Mouse (Mus musculus) megakaryocyte, embryonic 14.5 days (primary cell): ENCODE measurements around the gene Aldh1l2. TPM values are rescaled to one million over a fixed set of nuclear protein-coding genes. Genes with fewer than 3 reads are reported as not detected.

ENCODE experiments used
- H3K27me3 ChIP-seq: replicated peaks from 2 replicates; pipeline ENCODE3; 2012; ENCODE audit warnings: inconsistent platforms
- H3K36me3 ChIP-seq: replicated peaks from 2 replicates; pipeline ENCODE3; 2012; ENCODE audit warnings: low read length, inconsistent platforms, mixed read lengths
- H3K4me1 ChIP-seq: 2 replicates; pipeline ENCODE4 v1.6.1; 2012; ENCODE audit warnings: inconsistent platforms
- H3K4me3 ChIP-seq: replicated peaks from 2 replicates; pipeline ENCODE3; 2012; ENCODE audit warnings: moderate library complexity, mild to moderate bottlenecking, inconsistent platforms
- H3K9me3 ChIP-seq: 2 replicates; pipeline ENCODE4 v1.6.1; 2012; ENCODE audit warnings: inconsistent platforms
- FLI1 ChIP-seq: IDR thresholded peaks from 2 replicates; pipeline ENCODE4 v1.6.1; 2012; ENCODE audit warnings: low read length, inconsistent platforms, mixed read lengths
- GATA1 ChIP-seq: IDR thresholded peaks from 3 replicates; pipeline ENCODE4 v1.6.1; 2012; ENCODE audit warnings: mixed read lengths, low read length, inconsistent platforms, borderline replicate concordance
- polyA plus RNA-seq: library from polyadenylated mRNA; stranded (reverse); fragments of >175 nt; gene quantifications from 2 replicates; pipeline ENCODE4 v1.2.3, GENCODE M21; 2012; ENCODE audit warnings: low replicate concordance; ENCODE audit not compliant: insufficient read depth

Aldh1l2 gene
- polyA plus RNA-seq, 1 experiment = not detected

DNA sequence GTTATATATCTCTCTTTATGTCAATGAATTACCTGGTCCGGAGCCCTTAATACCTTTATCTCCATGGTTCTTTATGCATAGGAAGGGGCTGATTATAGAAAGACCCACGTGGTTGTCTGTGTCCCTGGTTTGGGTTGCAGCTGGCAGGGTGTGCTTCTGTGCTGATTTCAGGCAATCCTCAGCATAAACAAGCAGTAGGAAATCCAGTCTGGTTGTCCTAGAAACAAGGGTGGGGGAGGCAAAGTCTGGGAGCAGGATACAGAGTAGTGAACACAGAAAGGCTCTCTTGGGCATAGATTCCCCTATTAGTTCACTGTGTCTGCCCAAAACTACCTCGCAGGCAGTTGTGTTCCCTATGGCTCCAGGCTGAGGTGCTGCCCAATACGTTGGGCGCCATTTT lies 56.7 kb downstream of the Aldh1l2 start:
- H3K4me1 ChIP-seq = no peaks in the 10 kb centered on the region
- TF ChIP-seq GATA1 (no peak), FLI1 (no peak)

DNA sequence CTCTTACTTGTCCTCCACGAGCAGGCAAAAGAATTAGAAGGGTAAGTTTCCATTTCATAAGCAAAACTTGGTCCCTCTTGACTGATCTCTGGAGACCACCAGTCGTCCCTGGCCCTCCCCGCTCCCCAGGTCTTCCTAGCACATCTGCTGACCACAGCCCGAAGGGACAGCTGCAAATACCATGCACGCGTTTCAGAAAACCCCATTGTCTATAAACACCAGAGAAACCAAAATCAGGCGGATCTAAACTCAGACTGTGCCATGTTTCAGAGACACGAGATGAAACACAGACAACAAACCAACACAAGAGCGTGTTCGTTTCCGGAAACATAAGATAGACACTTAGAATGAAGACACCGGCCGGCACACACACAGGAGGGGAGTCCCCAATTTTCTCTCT lies 58.7 kb downstream of the Aldh1l2 start:
- Histone ChIP-seq H3K9me3 (peaks cover 45% of the 10 kb centered on the region), H3K4me1 (no peaks in the 10 kb centered on the region), H3K4me3 (no peak overlapping the region), H3K27me3 (no peaks in the 10 kb centered on the region), H3K36me3 (no peaks in the 10 kb centered on the region)
- TF ChIP-seq FLI1 (no peak), GATA1 (no peak)

More for the DNA sequence above, 56.7 kb downstream of the Aldh1l2 start:
- Histone ChIP-seq H3K4me3 (no peak overlapping the region), H3K36me3 (no peaks in the 10 kb centered on the region), H3K9me3 (peaks cover 52% of the 10 kb centered on the region), H3K27me3 (no peaks in the 10 kb centered on the region)

DNA sequence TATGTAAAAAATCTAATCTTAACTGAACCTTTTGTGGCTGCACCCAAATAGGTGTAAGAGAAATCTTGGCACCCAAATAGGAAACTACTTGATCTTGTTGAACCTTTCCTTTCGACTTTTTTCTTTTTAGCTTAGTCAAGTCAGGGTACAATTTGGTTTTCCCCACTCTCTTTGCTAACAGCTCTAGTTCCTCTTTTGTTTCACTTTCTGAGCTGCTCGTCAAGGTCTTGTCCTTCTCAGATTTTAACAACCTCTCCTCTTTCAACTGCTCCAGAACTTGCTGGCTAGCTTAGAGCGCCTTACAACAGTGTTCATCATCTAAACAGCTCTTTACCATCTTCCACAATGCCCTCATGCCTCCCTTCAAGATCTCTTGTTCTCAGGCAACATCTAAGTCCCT lies 76.4 kb downstream of the Aldh1l2 start:
- no peaks in the 10 kb centered on the region for H3K4me1 ChIP-seq
- H3K4me3 ChIP-seq = no peak overlapping the region
- peaks cover 57% of the 10 kb centered on the region for H3K9me3 ChIP-seq
- TF ChIP-seq GATA1 = no peak
- no peak for TF ChIP-seq FLI1
- no peaks in the 10 kb centered on the region for H3K36me3 ChIP-seq
- H3K27me3 ChIP-seq = no peaks in the 10 kb centered on the region

DNA sequence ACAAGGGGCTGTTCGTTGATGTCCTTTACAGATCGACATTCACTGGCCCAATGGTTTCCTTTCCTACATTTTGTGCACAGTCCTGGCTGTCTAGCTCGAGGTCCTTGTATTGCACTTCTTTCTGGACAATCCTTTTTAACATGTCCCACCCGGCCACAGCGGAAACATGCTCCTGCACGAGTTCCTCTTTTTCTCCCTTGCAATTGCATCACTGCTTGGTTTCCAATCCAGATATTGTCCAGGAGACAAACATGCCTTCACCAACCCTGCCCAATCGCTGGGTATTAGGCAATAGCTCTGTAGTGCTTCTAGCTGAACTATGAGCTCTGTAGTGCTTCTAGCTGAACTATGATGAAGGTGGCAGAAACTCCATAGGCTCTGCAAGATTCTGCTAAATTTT lies 85.4 kb downstream of the Aldh1l2 start:
- Histone ChIP-seq H3K9me3 (peaks cover 58% of the 10 kb centered on the region), H3K4me3 (no peak overlapping the region), H3K4me1 (no peaks in the 10 kb centered on the region), H3K27me3 (no peaks in the 10 kb centered on the region), H3K36me3 (no peaks in the 10 kb centered on the region)
- no peak for TF ChIP-seq FLI1
- no peak for TF ChIP-seq GATA1

Other genes starting within 250 kb of the Aldh1l2 start
- 0.02 and 0.35 TPM in 2 replicates for gene Slc41a2, start 196.3 kb downstream of the Aldh1l2 start, polyA plus RNA-seq
- gene D10Wsu102e, start 173.9 kb downstream of the Aldh1l2 start, polyA plus RNA-seq = 0.09 and 0.10 TPM in 2 replicates
- gene Washc4, start 9.6 kb upstream of the Aldh1l2 start, polyA plus RNA-seq = 0.03 and 0.32 TPM in 2 replicates
- 34.2 TPM in 1 of 2 replicates, not detected in the other for gene Appl2, start 114.6 kb upstream of the Aldh1l2 start, polyA plus RNA-seq
- 0.28 TPM in 1 of 2 replicates, not detected in the other for gene 1500009L16Rik, start 188.7 kb upstream of the Aldh1l2 start, polyA plus RNA-seq